Mouse (Mus musculus) CH12.LX (cell line): ENCODE measurements around the gene Ablim1. TPM values are rescaled to one million over a fixed set of nuclear protein-coding genes. Genes with fewer than 3 reads are reported as not detected.

Experiments used
- DNase-seq: peaks from one replicate; pipeline ENCODE4 v3.0.0-alpha.2; 2013; ENCODE audit errors: extremely low read depth
- H3K27ac ChIP-seq: 2 replicates; pipeline ENCODE4 v1.5.1; 2012; ENCODE audit warnings: low read depth, mild to moderate bottlenecking, control low read depth, moderate library complexity; ENCODE audit not compliant: insufficient read depth
- H3K27me3 ChIP-seq: replicated peaks from 2 replicates; pipeline ENCODE3; 2012; ENCODE audit warnings: inconsistent platforms
- H3K36me3 ChIP-seq, 2 experiments: replicated peaks in 1 of 2; 2 replicates each; pipeline versions ENCODE3 to v1.6.1; 2012; ENCODE audit warnings: inconsistent platforms in 1 of 2, low read length in 1 of 2, mild to moderate bottlenecking in 1 of 2, mixed read lengths in 1 of 2, moderate library complexity in 1 of 2; ENCODE audit not compliant: control insufficient read depth in 1 of 2, insufficient read depth in 1 of 2
- H3K4me1 ChIP-seq, 2 experiments: 2 replicates each; pipeline ENCODE4 v1.6.1; 2012; ENCODE audit warnings: inconsistent platforms in 1 of 2, moderate library complexity in 1 of 2; ENCODE audit not compliant: insufficient read depth in 2 of 2, control insufficient read depth in 1 of 2
- H3K4me2 ChIP-seq: 2 replicates; pipeline ENCODE4 v1.6.1; 2012; ENCODE audit warnings: low read depth, mild to moderate bottlenecking, control low read depth; ENCODE audit not compliant: poor library complexity, insufficient read depth, severe bottlenecking
- H3K4me3 ChIP-seq, 3 experiments: fragments of 150-350 bp in 1 of 3; sonication (generic) in 1 of 3; replicated peaks in 1 of 3; 2 replicates each; pipeline versions ENCODE3 to v1.5.1; 2011 to 2012; ENCODE audit warnings: low read depth in 2 of 3, low read length in 2 of 3, mild to moderate bottlenecking in 2 of 3, moderate library complexity in 2 of 3, control low read depth in 1 of 3, improper control_type of control experiment in 1 of 3, inconsistent platforms in 1 of 3, mixed read lengths in 1 of 3; ENCODE audit not compliant: poor library complexity in 1 of 3
- H3K79me2 ChIP-seq: replicated peaks from 2 replicates; pipeline ENCODE4 v1.6.1; 2012; ENCODE audit warnings: mild to moderate bottlenecking, moderate library complexity; ENCODE audit not compliant: control insufficient read depth, poor library complexity, insufficient read depth, severe bottlenecking; ENCODE audit errors: extremely low read depth
- H3K9ac ChIP-seq: 2 replicates; pipeline ENCODE4 v1.6.1; 2012; ENCODE audit warnings: low read depth, mild to moderate bottlenecking, control low read depth, moderate library complexity; ENCODE audit not compliant: insufficient read depth
- H3K9me3 ChIP-seq: replicated peaks from 2 replicates; pipeline ENCODE3; 2012; ENCODE audit warnings: low read length, inconsistent platforms, mixed read lengths
- BHLHE40 ChIP-seq: IDR thresholded peaks from 2 replicates; pipeline ENCODE4 v1.6.1; 2011; ENCODE audit warnings: mild to moderate bottlenecking, low read depth, low read length, improper control_type of control experiment
- CHD1 ChIP-seq: IDR thresholded peaks from 2 replicates; pipeline ENCODE4 v1.6.1; 2012; ENCODE audit warnings: low read depth, low read length, improper control_type of control experiment, inconsistent platforms
- CHD2 ChIP-seq: IDR thresholded peaks from 2 replicates; pipeline ENCODE4 v1.6.1; 2011; ENCODE audit warnings: low read length, improper control_type of control experiment
- CTCF ChIP-seq, 2 experiments: IDR thresholded peaks in 1 of 2; conservative IDR thresholded peaks in 1 of 2; 2 replicates each; pipeline ENCODE4 v1.5.1; 2011 to 2012; ENCODE audit warnings: low read depth in 2 of 2, low read length in 2 of 2, improper control_type of control experiment in 1 of 2, inconsistent platforms in 1 of 2, mild to moderate bottlenecking in 1 of 2, moderate library complexity in 1 of 2
- E2F4 ChIP-seq: IDR thresholded peaks from 2 replicates; pipeline ENCODE4 v1.6.1; 2011; ENCODE audit warnings: low read depth, low read length, improper control_type of control experiment; ENCODE audit not compliant: insufficient replicate concordance
- ETS1 ChIP-seq: conservative IDR thresholded peaks from 2 replicates; pipeline ENCODE4 v1.6.1; 2012; ENCODE audit warnings: low read depth, mild to moderate bottlenecking, inconsistent platforms, low read length, improper control_type of control experiment, moderate library complexity
- GABPA ChIP-seq: IDR thresholded peaks from 2 replicates; pipeline ENCODE4 v1.6.1; 2012; ENCODE audit warnings: low read depth, low read length, improper control_type of control experiment, inconsistent platforms; ENCODE audit not compliant: insufficient replicate concordance
- HCFC1 ChIP-seq: IDR thresholded peaks from 2 replicates; pipeline ENCODE4 v1.6.1; 2012; ENCODE audit warnings: low read depth, mild to moderate bottlenecking, inconsistent platforms, low read length, improper control_type of control experiment
- JUND ChIP-seq: conservative IDR thresholded peaks from 2 replicates; pipeline ENCODE4 v1.6.1; 2011; ENCODE audit warnings: low read depth, low read length, improper control_type of control experiment
- KAT2A ChIP-seq: IDR thresholded peaks from 2 replicates; pipeline ENCODE4 v1.6.1; 2012; ENCODE audit warnings: low read length, improper control_type of control experiment, inconsistent platforms; ENCODE audit not compliant: insufficient replicate concordance
- MAFK ChIP-seq: IDR thresholded peaks from 2 replicates; pipeline ENCODE4 v1.6.1; 2011; ENCODE audit warnings: low read length, improper control_type of control experiment; ENCODE audit not compliant: insufficient replicate concordance
- MAX ChIP-seq: IDR thresholded peaks from 2 replicates; pipeline ENCODE4 v1.6.1; 2011; ENCODE audit warnings: low read length, improper control_type of control experiment
- MEF2A ChIP-seq: IDR thresholded peaks from 2 replicates; pipeline ENCODE4 v1.6.1; 2014; ENCODE audit warnings: low read depth, mild to moderate bottlenecking, inconsistent platforms, low read length, improper control_type of control experiment, borderline replicate concordance
- MXI1 ChIP-seq: IDR thresholded peaks from 2 replicates; pipeline ENCODE4 v1.6.1; 2011; ENCODE audit warnings: mild to moderate bottlenecking, low read depth, low read length, improper control_type of control experiment
- MYC ChIP-seq: IDR thresholded peaks from 2 replicates; pipeline ENCODE4 v1.6.1; 2011; ENCODE audit warnings: low read depth, mild to moderate bottlenecking, improper control_type of control experiment, low read length
- NELFE ChIP-seq: IDR thresholded peaks from 2 replicates; pipeline ENCODE4 v1.6.1; 2011; ENCODE audit warnings: low read depth, low read length, improper control_type of control experiment
- PAX5 ChIP-seq: IDR thresholded peaks from 2 replicates; pipeline ENCODE4 v1.6.1; 2012; ENCODE audit warnings: low read length, inconsistent platforms, mixed read lengths
- POLR2AphosphoS2 ChIP-seq: IDR thresholded peaks from 2 replicates; pipeline ENCODE4 v1.6.1; 2011; ENCODE audit warnings: low read depth, low read length, improper control_type of control experiment
- RAD21 ChIP-seq: IDR thresholded peaks from 2 replicates; pipeline ENCODE4 v1.6.1; 2011; ENCODE audit warnings: low read depth, mild to moderate bottlenecking, low read length, improper control_type of control experiment, moderate library complexity
- SIN3A ChIP-seq: IDR thresholded peaks from 2 replicates; pipeline ENCODE4 v1.6.1; 2012; ENCODE audit warnings: low read length, improper control_type of control experiment, inconsistent platforms
- TCF12 ChIP-seq: IDR thresholded peaks from 2 replicates; pipeline ENCODE4 v1.6.1; 2014; ENCODE audit warnings: low read depth, mild to moderate bottlenecking, inconsistent platforms, low read length, improper control_type of control experiment
- UBTF ChIP-seq: IDR thresholded peaks from 2 replicates; pipeline ENCODE4 v1.6.1; 2012; ENCODE audit warnings: low read depth, mild to moderate bottlenecking, inconsistent platforms, low read length, improper control_type of control experiment, moderate library complexity
- USF2 ChIP-seq: conservative IDR thresholded peaks from 2 replicates; pipeline ENCODE4 v1.6.1; 2011; ENCODE audit warnings: low read depth, low read length, improper control_type of control experiment
- ZC3H11A ChIP-seq: IDR thresholded peaks from 2 replicates; pipeline ENCODE4 v1.6.1; 2012; ENCODE audit warnings: low read depth, mild to moderate bottlenecking, inconsistent platforms, low read length, improper control_type of control experiment
- ZMIZ1 ChIP-seq: IDR thresholded peaks from 2 replicates; pipeline ENCODE4 v1.6.1; 2012; ENCODE audit warnings: low read depth, mild to moderate bottlenecking, inconsistent platforms, low read length, improper control_type of control experiment
- dilution Hi-C: fragments of 300-500 bp; cut with MboI; formaldehyde crosslinking; loops from 2 replicates; pipeline ENCODE4 v1.14.3; 2020; ENCODE audit warnings: low sequenced_read_pairs; ENCODE audit not compliant: extremely low pct_unique_long_range_greater_than_20kb, extremely low pct_ligation_motif_present
- in situ Hi-C: fragments of 300-500 bp; cut with MboI; formaldehyde crosslinking; loops from 3 replicates; pipeline ENCODE4 v1.14.3; 2019; ENCODE audit warnings: low sequenced_read_pairs, low pct_ligation_motif_present, low pct_unique_long_range_greater_than_20kb, mixed read lengths
- polyA plus RNA-seq: library from polyadenylated mRNA; unstranded; fragments of >175 nt; gene quantifications from 2 replicates; pipeline ENCODE4 v1.2.1, GENCODE M21; 2012; ENCODE audit warnings: low read depth; ENCODE audit not compliant: insufficient read length
- total RNA-seq, 2 experiments: library from RNA; depleted of rRNA; stranded (reverse); fragments of 300-350 nt in 1 of 2; fragments of >200 nt in 1 of 2; gene quantifications; 2 replicates each; pipeline ENCODE4 v1.2.3; 2012 to 2014

Gene Ablim1
- total and polyA plus RNA-seq, 3 experiments, result 0.85 to 2.4 (median 2.0) TPM

GRCm38 (mm10) chr19:57132916-57133520 is 181.7 kb downstream of the Ablim1 start:
- Histone ChIP-seq H3K4me3 (no peak overlapping the region), H3K9me3 (no peaks in the 10 kb centered on the region)
- no peak for TF ChIP-seq MYC
- TF ChIP-seq CTCF (conservative IDR thresholded peaks at IDR 0.05 in 1 of 2, IDR thresholded peaks at IDR 0.05 in 1 of 2; ENCODE audit: low read depth in 2 of 2, low read length in 2 of 2), result no peak
- TF ChIP-seq POLR2AphosphoS2, result no peak
- no peak for TF ChIP-seq ETS1
- no peak for TF ChIP-seq ZMIZ1
- TF ChIP-seq TCF12, result no peak
- no peak for TF ChIP-seq E2F4
- TF ChIP-seq CHD1, result no peak
- TF ChIP-seq, all 38 proteins: peak for 0
- H3K27ac ChIP-seq, result no peak overlapping the region
- no peaks in the 10 kb centered on the region for H3K36me3 ChIP-seq
- dilution Hi-C loops (no loop called here), in situ Hi-C loops (no loop called here)
- DNase-seq, result no peak
- no peaks in the 10 kb centered on the region for H3K79me2 ChIP-seq
- H3K27me3 ChIP-seq, result no peaks in the 10 kb centered on the region
- no peak overlapping the region for H3K9ac ChIP-seq
- H3K4me2 ChIP-seq, result no peak overlapping the region
- H3K4me1 ChIP-seq, result peaks cover 2 to 32% of the 10 kb centered on the region in 2 experiments; a peak in 2 of 4 replicates

GRCm38 (mm10) chr19:57132281-57132680 is 182.4 kb downstream of the Ablim1 start:
- dilution Hi-C loops, result no loop called here
- TF ChIP-seq NELFE, result no peak
- no peak for TF ChIP-seq MXI1
- no peak for TF ChIP-seq USF2
- TF ChIP-seq UBTF, result no peak
- TF ChIP-seq PAX5, result no peak
- TF ChIP-seq RAD21, result no peak

GRCm38 (mm10) chr19:57131366-57131765 is 183.4 kb downstream of the Ablim1 start:
- Histone ChIP-seq H3K4me2 (peak overlapping the region; percentile 17; the same call in 1 of the 2 replicates), H3K79me2 (no peaks in the 10 kb centered on the region), H3K27me3 (no peaks in the 10 kb centered on the region), H3K9me3 (no peaks in the 10 kb centered on the region), H3K4me3 (no peak overlapping the region), H3K4me1 (peaks cover 2 to 32% of the 10 kb centered on the region in 2 experiments; a peak in 2 of 4 replicates), H3K9ac (no peak overlapping the region), H3K27ac (no peak overlapping the region), H3K36me3 (no peaks in the 10 kb centered on the region)
- TF ChIP-seq NELFE (no peak), ZC3H11A (no peak), GABPA (no peak), KAT2A (no peak), MAX (no peak), HCFC1 (no peak), MEF2A (no peak), JUND (no peak), SIN3A (no peak), BHLHE40 (no peak), MAFK (no peak), USF2 (no peak), UBTF (no peak), CHD2 (no peak), TCF12 (no peak), CHD1 (no peak)
- in situ Hi-C loops, result no loop called here
- DNase-seq, result no peak
- dilution Hi-C loops, result no loop called here

More at GRCm38 (mm10) chr19:57132281-57132680, 182.4 kb downstream of the Ablim1 start:
- no peak overlapping the region for H3K4me3 ChIP-seq
- H3K27me3 ChIP-seq, result no peaks in the 10 kb centered on the region
- H3K27ac ChIP-seq, result no peak overlapping the region
- in situ Hi-C loops, result no loop called here
- H3K9me3 ChIP-seq, result no peaks in the 10 kb centered on the region
- no peak overlapping the region for H3K4me2 ChIP-seq
- H3K9ac ChIP-seq, result no peak overlapping the region
- no peaks in the 10 kb centered on the region for H3K36me3 ChIP-seq
- H3K4me1 ChIP-seq, result peaks cover 2 to 32% of the 10 kb centered on the region in 2 experiments; a peak in 2 of 4 replicates
- no peaks in the 10 kb centered on the region for H3K79me2 ChIP-seq
- DNase-seq, result peak; percentile 42
